Mouse (Mus musculus): ENCODE results near the gene Ccr4.

The Ccr4 gene

GRCm38 (mm10) chr9:114504816-114505215 is at the start of gene Ccr4:
TSS of gene Ccr4 (minus strand) at chr9:114504916.
- DNase-seq: no peak

GRCm38 (mm10) chr9:114553828-114554227 is 49.1 kb upstream of the Ccr4 start:
- DNase-seq: no peak

- no peak for DNase-seq
Measured at GRCm38 (mm10) chr9:114550033-114550432, 45.3 kb upstream of the Ccr4 start.

GRCm38 (mm10) chr9:114549117-114549516 is 44.4 kb upstream of the Ccr4 start:
- DNase-seq: no peak

GRCm38 (mm10) chr9:114548496-114548895 is 43.8 kb upstream of the Ccr4 start:
- DNase-seq: no peak

- DNase-seq: no peak
Measured at GRCm38 (mm10) chr9:114547643-114548077, 42.9 kb upstream of the Ccr4 start.

GRCm38 (mm10) chr9:114546765-114547164 is 42.0 kb upstream of the Ccr4 start:
- DNase-seq: no peak

- DNase-seq: no peak
Measured at GRCm38 (mm10) chr9:114544754-114545393, 40.2 kb upstream of the Ccr4 start.

GRCm38 (mm10) chr9:114543882-114544753 is 39.4 kb upstream of the Ccr4 start:
- no peak for DNase-seq

- no peak for DNase-seq
Measured at GRCm38 (mm10) chr9:114541279-114541741, 36.6 kb upstream of the Ccr4 start.

- DNase-seq: no peak
Measured at GRCm38 (mm10) chr9:114538996-114539563, 34.4 kb upstream of the Ccr4 start.

- DNase-seq: no peak
Measured at GRCm38 (mm10) chr9:114536628-114537027, 31.9 kb upstream of the Ccr4 start.

- DNase-seq: no peak
Measured at GRCm38 (mm10) chr9:114534747-114535517, 30.2 kb upstream of the Ccr4 start.

- DNase-seq: no peak
Measured at GRCm38 (mm10) chr9:114533848-114534247, 29.1 kb upstream of the Ccr4 start.

GRCm38 (mm10) chr9:114531276-114531675 is 26.6 kb upstream of the Ccr4 start:
- DNase-seq: no peak

GRCm38 (mm10) chr9:114528680-114529048 is 23.9 kb upstream of the Ccr4 start:
- DNase-seq: no peak

- no peak for DNase-seq
Measured at GRCm38 (mm10) chr9:114527992-114528679, 23.4 kb upstream of the Ccr4 start.

- no peak for DNase-seq
Measured at GRCm38 (mm10) chr9:114527085-114527484, 22.4 kb upstream of the Ccr4 start.

- DNase-seq: no peak
Measured at GRCm38 (mm10) chr9:114526581-114526980, 21.9 kb upstream of the Ccr4 start.

GRCm38 (mm10) chr9:114525891-114526290 is 21.2 kb upstream of the Ccr4 start:
- no peak for DNase-seq

GRCm38 (mm10) chr9:114525073-114525633 is 20.4 kb upstream of the Ccr4 start:
- DNase-seq: no peak

- no peak for DNase-seq
Measured at GRCm38 (mm10) chr9:114522501-114522900, 17.8 kb upstream of the Ccr4 start.

Measured in right cerebral cortex, postnatal 25 days (tissue).